Mouse (Mus musculus): ENCODE results near the gene Antxrl.

Antxrl gene

DNA sequence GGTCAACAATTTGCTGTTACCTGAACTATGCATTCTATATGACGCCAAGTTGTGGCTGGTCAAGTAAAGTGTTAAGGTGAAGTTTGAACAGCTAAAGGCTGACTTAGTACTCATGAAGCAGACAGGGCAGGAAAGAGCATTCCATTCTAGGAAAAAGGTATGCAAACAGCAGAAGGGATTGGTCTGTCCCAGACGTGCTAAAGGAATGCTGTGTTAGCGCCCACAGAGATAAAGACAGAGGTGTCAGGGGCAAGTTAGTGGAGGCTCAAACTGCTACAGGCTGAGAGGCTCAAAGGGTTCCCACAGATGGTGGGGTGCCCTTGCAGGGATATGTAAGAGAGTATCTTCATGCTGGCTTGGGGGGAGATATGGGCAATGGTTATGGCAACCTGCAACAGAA lies 51.3 kb downstream of the Antxrl start:
- no peak for DNase-seq (ENCODE audit: low read depth, low spot score)

DNA sequence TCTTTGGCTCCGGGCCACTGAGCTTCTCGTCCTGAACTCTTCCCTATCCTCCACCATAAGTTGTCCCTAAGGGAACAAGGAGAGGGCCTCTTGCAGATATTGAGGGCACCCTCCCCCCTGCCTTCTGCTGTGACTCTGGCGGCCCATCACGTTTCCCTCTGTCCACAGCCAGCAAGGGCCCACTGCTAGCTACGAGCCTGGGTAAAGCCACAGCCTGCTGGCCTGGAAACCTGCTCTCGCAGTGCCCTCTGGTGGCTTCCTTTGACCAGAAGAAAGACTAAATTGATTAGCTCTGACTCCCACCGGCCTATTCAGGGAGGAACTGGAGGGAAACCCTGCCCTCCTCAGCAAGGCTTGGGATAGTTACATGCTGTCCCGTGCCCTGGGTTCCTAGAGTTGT lies 52.4 kb downstream of the Antxrl start:
- no peak for DNase-seq (ENCODE audit: low read depth, low spot score)

DNA sequence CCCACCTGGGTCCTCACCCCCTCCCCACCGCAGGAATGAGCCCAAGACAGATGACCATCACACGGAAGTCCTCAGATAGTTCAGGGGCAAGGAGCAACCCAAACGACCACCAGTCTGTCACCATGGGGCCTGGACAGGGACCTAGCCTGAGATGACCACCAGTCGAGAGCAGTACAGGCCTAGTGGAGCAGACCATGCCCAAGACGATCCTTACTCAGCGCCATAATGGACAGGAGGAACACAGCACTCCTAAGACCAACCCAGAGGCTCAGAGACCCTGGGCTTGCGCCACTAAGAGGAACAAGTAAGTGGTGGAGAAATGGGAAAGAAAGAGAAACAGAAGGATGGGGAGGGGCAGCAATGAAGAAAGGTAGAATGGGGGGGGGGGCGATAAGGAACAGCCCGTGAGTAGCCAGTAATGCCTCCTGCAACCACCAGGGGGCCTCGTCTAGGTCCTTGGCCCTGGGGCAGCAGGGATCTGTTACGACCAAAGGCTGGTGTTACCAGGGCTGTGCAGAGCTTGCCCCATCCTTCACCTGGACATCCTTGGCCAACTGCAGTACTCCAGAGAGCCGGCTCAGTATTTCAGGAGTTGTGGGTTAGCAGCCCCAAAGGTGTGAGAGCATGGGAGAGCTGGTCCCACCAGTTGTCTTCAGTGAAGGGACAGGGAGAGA lies 54.0 kb downstream of the Antxrl start:
- DNase-seq (ENCODE audit: low read depth, low spot score), result no peak

DNA sequence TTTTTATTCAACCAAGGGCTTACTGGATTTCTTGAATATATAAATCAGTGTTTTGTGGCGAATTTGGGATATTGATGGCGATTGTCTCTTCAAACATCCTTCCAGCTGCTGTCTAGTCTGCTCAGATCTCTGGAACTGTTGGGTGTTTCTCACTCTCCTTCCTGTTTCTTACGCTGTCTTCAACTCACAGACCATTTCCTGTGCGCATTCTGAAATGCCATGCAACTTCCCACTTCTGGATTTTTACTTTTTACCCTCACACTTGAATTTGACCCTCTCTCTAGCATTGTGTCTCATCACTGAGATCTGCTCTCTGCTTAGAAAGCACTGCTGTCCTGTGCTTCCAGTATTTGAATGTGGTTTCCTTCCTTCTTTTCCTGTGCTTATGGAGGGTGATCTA lies 55.1 kb downstream of the Antxrl start:
- DNase-seq (ENCODE audit: low read depth, low spot score), result no peak

DNA sequence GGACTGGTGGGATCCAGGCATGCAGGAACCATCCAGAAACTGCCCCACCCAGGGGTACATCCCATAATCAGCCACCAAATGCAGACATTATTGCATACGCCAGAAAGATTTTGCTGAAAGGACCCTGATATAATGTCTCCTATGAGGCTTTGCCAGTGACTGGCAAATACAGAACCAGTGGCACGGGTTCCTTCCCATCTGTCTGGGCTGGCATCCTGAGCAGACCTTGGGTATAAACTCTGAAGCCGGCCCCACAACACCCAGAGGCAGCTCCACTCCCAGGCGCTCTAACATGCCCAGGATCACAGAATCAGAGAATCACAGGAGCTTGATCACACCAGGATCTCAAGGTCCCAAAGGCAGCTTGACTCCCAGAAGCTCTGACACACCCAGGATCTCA lies 61.8 kb downstream of the Antxrl start:
- DNase-seq (ENCODE audit: low read depth, low spot score), result no peak

DNA sequence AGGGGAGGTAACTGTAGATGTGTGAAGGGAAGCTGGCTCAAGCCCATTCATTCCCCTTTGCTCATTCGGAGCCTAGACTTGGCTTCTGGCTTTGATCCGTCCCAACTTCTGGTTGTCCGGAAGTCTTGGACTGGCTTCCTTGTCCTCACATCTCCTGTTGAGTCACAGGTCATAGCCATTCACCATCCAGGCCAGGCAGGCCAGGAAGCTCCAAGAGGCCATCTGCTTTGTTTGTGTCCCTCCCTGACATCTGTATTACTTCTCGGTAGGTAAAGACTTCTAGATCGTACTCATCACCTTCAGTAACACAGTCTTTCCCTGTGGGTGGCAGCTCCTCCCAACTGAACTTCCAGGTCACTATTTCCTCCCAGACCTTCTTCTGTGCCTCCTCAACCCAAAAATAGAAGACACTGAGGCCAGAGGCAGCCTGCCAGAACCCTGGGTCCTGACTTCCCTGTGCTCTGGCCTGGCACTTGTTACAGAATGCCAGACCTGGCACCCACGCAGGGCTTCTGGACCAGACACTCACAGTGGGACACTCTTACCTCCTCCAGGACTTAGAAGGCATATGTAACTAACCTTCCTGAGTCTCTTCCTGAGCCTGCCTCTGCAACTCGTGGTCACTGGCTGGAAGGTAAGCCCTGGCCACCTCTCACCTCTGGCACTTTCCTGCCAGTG lies 66.7 kb downstream of the Antxrl start:
- no peak for DNase-seq (ENCODE audit: low read depth, low spot score)

DNA sequence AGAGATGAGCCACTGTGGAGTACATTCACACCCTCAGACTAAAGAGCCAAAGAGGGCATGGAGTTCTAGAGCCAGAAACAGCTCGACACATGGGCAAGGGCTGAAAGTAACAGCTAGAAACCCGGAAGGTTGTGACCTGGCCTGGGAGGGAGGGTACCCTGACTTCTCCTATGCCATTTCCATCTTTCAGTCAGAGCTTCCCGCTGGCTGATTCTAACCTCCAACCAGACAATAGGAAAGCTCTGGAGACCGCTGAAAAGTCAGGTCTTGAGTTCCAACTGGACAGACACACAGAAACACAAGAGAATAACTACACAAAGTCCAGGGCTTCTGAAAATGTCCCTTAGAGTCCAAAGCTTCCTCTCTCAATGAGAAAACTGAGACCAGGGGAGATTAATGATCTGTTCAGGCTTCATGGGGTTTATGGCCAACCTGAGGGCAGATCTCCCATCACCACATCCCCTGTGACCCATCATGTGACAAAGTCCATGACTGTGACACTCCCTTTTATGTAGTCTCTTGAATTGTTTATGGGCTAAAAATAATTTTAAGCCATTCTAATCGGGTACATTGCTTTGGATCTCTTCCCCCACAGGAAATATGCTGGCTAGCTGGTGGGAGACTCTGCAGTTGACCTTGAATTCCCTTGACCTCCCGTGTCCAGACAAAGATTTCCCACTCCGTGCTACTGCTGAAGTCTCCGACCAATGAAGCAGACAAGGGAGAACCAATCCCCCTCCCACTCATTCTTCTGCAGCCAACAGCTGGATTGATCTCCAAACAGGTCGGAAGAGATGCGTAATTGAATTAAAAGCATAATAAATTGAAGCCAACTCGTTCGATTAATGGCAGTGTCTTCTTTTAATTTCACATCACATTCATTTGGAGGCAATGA lies 67.8 kb downstream of the Antxrl start:
- no peak for DNase-seq (ENCODE audit: low read depth, low spot score)

DNA sequence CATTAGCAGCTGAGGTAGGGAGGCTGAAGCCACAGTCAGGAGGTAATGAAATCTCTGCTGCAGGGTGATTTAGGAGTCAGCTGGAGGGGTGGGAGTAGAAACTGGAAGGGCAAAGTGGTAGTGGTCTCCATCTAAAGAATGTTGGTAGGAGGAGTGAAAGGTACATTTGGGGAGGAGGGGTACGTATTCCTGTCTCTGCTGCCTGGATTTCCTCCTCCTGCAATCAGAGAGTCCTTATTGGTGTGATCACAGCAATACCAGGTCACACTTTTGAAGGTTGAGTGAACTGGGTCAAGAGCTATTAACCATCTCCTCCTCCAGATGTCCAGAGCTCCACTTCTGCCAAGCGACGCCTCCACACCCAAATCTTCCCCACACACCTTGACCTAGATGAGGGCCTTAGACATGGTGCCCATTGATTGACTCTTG lies 68.4 kb downstream of the Antxrl start:
- no peak for DNase-seq (ENCODE audit: low read depth, low spot score)

DNA sequence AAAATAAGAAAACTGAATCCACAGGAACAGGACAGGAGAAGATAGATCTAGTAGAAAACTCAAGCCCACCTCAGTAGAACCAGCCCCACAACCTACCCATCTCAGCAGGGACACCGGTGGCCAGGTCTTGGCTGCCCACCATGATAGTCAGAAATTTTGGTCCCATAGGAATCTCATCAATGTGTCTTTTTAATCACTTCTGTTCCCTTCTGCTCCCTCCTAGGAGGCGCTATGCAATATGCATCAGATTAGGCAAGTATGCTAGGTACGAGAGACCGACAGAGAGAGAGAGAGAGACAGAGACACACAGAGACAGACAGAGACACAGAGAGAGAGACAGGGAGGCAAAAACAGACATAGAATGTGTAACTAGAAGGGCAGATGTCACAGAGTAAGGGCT lies 69.2 kb downstream of the Antxrl start:
- DNase-seq (ENCODE audit: low read depth, low spot score), result no peak

Data from WW6 (cell line).